Mouse (Mus musculus): ENCODE measurements around the gene Defb28.

- TF ChIP-seq CTCF (conservative IDR thresholded peaks at IDR 0.05; ENCODE audit: low read length) (no peak), NANOG (IDR thresholded peaks at IDR 0.05; ENCODE audit: borderline replicate concordance, low read length) (no peak)
Measured at GRCm38 (mm10) chr2:152511592-152511991, 6.5 kb upstream of the Defb28 start, which contains the start of gene Defb26.
